Mouse (Mus musculus): Measurements from ENCODE around the gene Plekha5.

GRCm38 (mm10) chr6:140528414-140528813 is 104.6 kb downstream of the Plekha5 start:
- TF ChIP-seq CTCF (IDR thresholded peaks at IDR 0.05; ENCODE audit: low read depth, low read length) (no peak), POLR2A (IDR thresholded peaks at IDR 0.05; ENCODE audit: borderline replicate concordance, low read depth, low read length) (no peak)

Measured in bone marrow macrophage, adult 2 months (primary cell).